Mouse (Mus musculus): ENCODE results near the gene Flvcr2.

DNA sequence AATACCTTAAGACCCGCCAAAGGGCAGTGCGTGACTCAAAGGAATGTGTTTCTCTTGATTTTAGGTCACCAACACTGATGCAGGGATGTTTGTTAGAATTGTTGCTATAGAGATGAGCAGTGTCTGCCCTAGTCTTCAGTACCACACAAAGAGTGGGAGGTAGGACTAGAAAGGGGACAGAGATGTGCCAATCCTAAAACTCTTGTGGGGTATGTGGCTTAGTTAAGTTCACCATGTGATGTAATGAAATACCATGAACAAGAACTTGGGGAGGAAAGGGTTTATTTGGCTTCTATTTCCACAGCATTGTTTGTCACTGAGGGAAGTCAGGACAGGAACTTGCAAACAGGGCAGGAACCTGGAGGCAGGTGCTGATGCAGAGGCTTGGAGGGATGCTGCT is 33.8 kb upstream of the Flvcr2 start:
- no peak for TF ChIP-seq POLR2A (IDR thresholded peaks at IDR 0.05; ENCODE audit: insufficient read depth, low read depth, low read length)
- TF ChIP-seq EP300 (IDR thresholded peaks at IDR 0.05; ENCODE audit: insufficient read depth, low read depth, low read length): no peak

Data from heart, adult 2 months (tissue).